Comparison of ENCODE assay signal across 9 mouse cellular contexts in genomic region chr10:128807018-128807417, GRCm38 (mm10). TPM values are rescaled to one million over a fixed set of nuclear protein-coding genes. Genes with fewer than 3 reads are reported as not detected.
DNase-seq lines count a peak whose midpoint lies in the region; ATAC-seq lines count a peak whose summit lies in the region.
"Had no signal": no experiment of that assay in that cellular context is flagged by ENCODE, and none has a peak within 500 bp of the region (broad histone marks: within the 10 kb centered on the region; RNA-seq: fewer than 3 reads in every experiment).

No protein-coding gene starts in this region.

- no peak overlapping the region for H3K27ac ChIP-seq in forebrain, embryonic 16.5 days (ENCODE audit: low read length)
- H3K27ac ChIP-seq in liver, embryonic 13.5 days, result no peak overlapping the region

- H3K9me3 ChIP-seq in megakaryocyte, embryonic 14.5 days, result no peaks in the 10 kb centered on the region
- H3K9me3 ChIP-seq in forebrain, embryonic 16.5 days (ENCODE audit: control insufficient read depth, low read length), result no peaks in the 10 kb centered on the region
- no peaks in the 10 kb centered on the region for H3K9me3 ChIP-seq in liver, embryonic 13.5 days (replicated peaks)

- peaks cover 54% of the 10 kb centered on the region for H3K36me3 ChIP-seq in megakaryocyte, embryonic 14.5 days (replicated peaks; ENCODE audit: low read length)
- no peaks in the 10 kb centered on the region for H3K36me3 ChIP-seq in forebrain, embryonic 16.5 days (ENCODE audit: control insufficient read depth, insufficient read depth)
- H3K36me3 ChIP-seq in liver, embryonic 13.5 days, result peaks cover 21% of the 10 kb centered on the region

- no peak for DNase-seq in liver, embryonic 13.5 days
- DNase-seq in ovary, postnatal 36 days (ENCODE audit: low spot score), result no peak
- DNase-seq in thymus, postnatal 25 days, result no peak
- no peak for DNase-seq in right cerebral cortex, adult 2 months (ENCODE audit: low spot score in 2 of 2)
- DNase-seq: adrenal gland, postnatal 36 days; retina, postnatal 1 day had no signal

- H3K4me3 ChIP-seq in megakaryocyte, embryonic 14.5 days (replicated peaks), result peak overlapping the region; percentile 81
- peak overlapping the region; percentile 18 for H3K4me3 ChIP-seq in forebrain, embryonic 16.5 days (replicated peaks; ENCODE audit: low read length)
- H3K4me3 ChIP-seq in liver, embryonic 13.5 days (replicated peaks), result peak overlapping the region; percentile 82

- 87% methylated on average over 8 of the region's 8 CpGs for WGBS in forebrain, embryonic 16.5 days
- 82% methylated on average over 8 of the region's 8 CpGs for WGBS in liver, embryonic 13.5 days (ENCODE audit: insufficient replicate concordance)

- H3K4me1 ChIP-seq in megakaryocyte, embryonic 14.5 days, result peaks cover 66% of the 10 kb centered on the region
- peaks cover 53% of the 10 kb centered on the region for H3K4me1 ChIP-seq in forebrain, embryonic 16.5 days (replicated peaks; ENCODE audit: control insufficient read depth, insufficient read depth, low read length)
- peaks cover 61% of the 10 kb centered on the region for H3K4me1 ChIP-seq in liver, embryonic 13.5 days (replicated peaks)

- H3K27me3 ChIP-seq in megakaryocyte, embryonic 14.5 days (replicated peaks), result no peaks in the 10 kb centered on the region
- H3K27me3 ChIP-seq in forebrain, embryonic 16.5 days (replicated peaks; ENCODE audit: control insufficient read depth, insufficient read depth, low read length), result no peaks in the 10 kb centered on the region
- H3K27me3 ChIP-seq in liver, embryonic 13.5 days, result peaks cover 4% of the 10 kb centered on the region

- 0 out of 2 replicates have a peak overlapping the region, but pooled peaks have one; percentile 28 for H3K9ac ChIP-seq in forebrain, embryonic 16.5 days (replicated peaks; ENCODE audit: low read depth, low read length)
- H3K9ac ChIP-seq in liver, embryonic 13.5 days, result peak overlapping the region; percentile 87

- H3K4me2 ChIP-seq in forebrain, embryonic 16.5 days (ENCODE audit: low read length), result peak overlapping the region; percentile 76
- H3K4me2 ChIP-seq in liver, embryonic 13.5 days, result peak overlapping the region; percentile 95

- no peak for ATAC-seq in megakaryocyte, adult 5-6 weeks (ENCODE audit: poor library complexity, severe bottlenecking)
- no peak for ATAC-seq in forebrain, embryonic 16.5 days
- ATAC-seq in liver, embryonic 13.5 days (ENCODE audit: low read depth), result no peak

RNA-seq across cellular contexts. Expression of gene Tmem198b, which starts 2.8 kb away (rescaled TPM):
- 0.95 and 2.0 TPM in 2 replicates for polyA plus RNA-seq in megakaryocyte, embryonic 14.5 days (2012; ENCODE audit: insufficient read depth, low replicate concordance)
- 4.5 and 6.5 TPM in 2 replicates for total RNA-seq in megakaryocyte, adult 5-6 weeks (2015)
- 3.9 and 4.0 TPM in 2 replicates for total RNA-seq in megakaryocyte, adult 5-6 weeks (2017)
- 10.7 and 13.7 TPM in 2 replicates for polyA plus RNA-seq in forebrain, embryonic 16.5 days (2015; fragmentation: Nextera tagmentation; extraction: Ambion mirVana)
- 2.4 and 3.2 TPM in 2 replicates for polyA plus RNA-seq in liver, embryonic 13.5 days (2015; fragmentation: Nextera tagmentation; extraction: Ambion mirVana)

RNA-seq across cellular contexts. Expression of gene Dnajc14, which starts 3.2 kb away (rescaled TPM):
- 13.4 and 18.2 TPM in 2 replicates for polyA plus RNA-seq in megakaryocyte, embryonic 14.5 days (2012; ENCODE audit: insufficient read depth, low replicate concordance)
- 29.1 and 35.9 TPM in 2 replicates for total RNA-seq in megakaryocyte, adult 5-6 weeks (2015)
- total RNA-seq in megakaryocyte, adult 5-6 weeks (2017), result 58.3 and 61.3 TPM in 2 replicates
- polyA plus RNA-seq in forebrain, embryonic 16.5 days (2015; fragmentation: Nextera tagmentation; extraction: Ambion mirVana), result 67.2 and 68.2 TPM in 2 replicates
- polyA plus RNA-seq in liver, embryonic 13.5 days (2015; fragmentation: Nextera tagmentation; extraction: Ambion mirVana), result 20.4 and 23.6 TPM in 2 replicates

RNA-seq across cellular contexts. Expression of gene Sarnp, which starts 10.1 kb away (rescaled TPM):
- polyA plus RNA-seq in megakaryocyte, embryonic 14.5 days (2012; ENCODE audit: insufficient read depth, low replicate concordance), result 13.5 TPM in 1 of 2 replicates, not detected in the other
- total RNA-seq in megakaryocyte, adult 5-6 weeks (2015), result 173 and 182 TPM in 2 replicates
- total RNA-seq in megakaryocyte, adult 5-6 weeks (2017), result 209 and 234 TPM in 2 replicates
- polyA plus RNA-seq in forebrain, embryonic 16.5 days (2015; fragmentation: Nextera tagmentation; extraction: Ambion mirVana), result 180 and 194 TPM in 2 replicates
- 147 and 176 TPM in 2 replicates for polyA plus RNA-seq in liver, embryonic 13.5 days (2015; fragmentation: Nextera tagmentation; extraction: Ambion mirVana)

RNA-seq across cellular contexts. Expression of gene Ormdl2, which starts 14.4 kb away (rescaled TPM):
- 13.9 TPM in 1 of 2 replicates, not detected in the other for polyA plus RNA-seq in megakaryocyte, embryonic 14.5 days (2012; ENCODE audit: insufficient read depth, low replicate concordance)
- total RNA-seq in megakaryocyte, adult 5-6 weeks (2015), result 49.5 and 65.2 TPM in 2 replicates
- total RNA-seq in megakaryocyte, adult 5-6 weeks (2017), result 67.1 and 72.3 TPM in 2 replicates
- 20.9 and 22.5 TPM in 2 replicates for polyA plus RNA-seq in forebrain, embryonic 16.5 days (2015; fragmentation: Nextera tagmentation; extraction: Ambion mirVana)
- 90.2 and 91.0 TPM in 2 replicates for polyA plus RNA-seq in liver, embryonic 13.5 days (2015; fragmentation: Nextera tagmentation; extraction: Ambion mirVana)

RNA-seq across cellular contexts. Expression of gene Mmp19, which starts 16.3 kb away (rescaled TPM):
- polyA plus RNA-seq in megakaryocyte, embryonic 14.5 days (2012; ENCODE audit: insufficient read depth, low replicate concordance), result 3.4 TPM in 1 of 2 replicates, not detected in the other
- total RNA-seq in megakaryocyte, adult 5-6 weeks (2015), result 4.4 and 4.5 TPM in 2 replicates
- 10.9 and 12.7 TPM in 2 replicates for total RNA-seq in megakaryocyte, adult 5-6 weeks (2017)
- 0.54 and 0.73 TPM in 2 replicates for polyA plus RNA-seq in forebrain, embryonic 16.5 days (2015; fragmentation: Nextera tagmentation; extraction: Ambion mirVana)
- polyA plus RNA-seq in liver, embryonic 13.5 days (2015; fragmentation: Nextera tagmentation; extraction: Ambion mirVana), result 6.9 and 8.3 TPM in 2 replicates

Comparison
In these comparisons a context has a peak if more than half of its experiments do, and no peak if none do; other contexts are left out.
1. H3K4me3 ChIP-seq: peak in every context shown above with its lines; median percentile 82 in liver, embryonic 13.5 days; 81 in megakaryocyte, embryonic 14.5 days; 18 in forebrain, embryonic 16.5 days.
2. RNA of gene Sarnp, which starts 10.1 kb away (polyA plus RNA-seq): 180 to 194 TPM in forebrain, embryonic 16.5 days and 147 to 176 TPM in liver, embryonic 13.5 days; 13.5 TPM in megakaryocyte, embryonic 14.5 days; every median in the first group is over 10 times any median in the second.